Mouse (Mus musculus): ENCODE data around the gene Trmt61a. TPM values are rescaled to one million over a fixed set of nuclear protein-coding genes. Genes with fewer than 3 reads are reported as not detected.

Gene Trmt61a
- polyA plus RNA-seq, 1 experiment from 2014 or later: 15.1 TPM

DNA sequence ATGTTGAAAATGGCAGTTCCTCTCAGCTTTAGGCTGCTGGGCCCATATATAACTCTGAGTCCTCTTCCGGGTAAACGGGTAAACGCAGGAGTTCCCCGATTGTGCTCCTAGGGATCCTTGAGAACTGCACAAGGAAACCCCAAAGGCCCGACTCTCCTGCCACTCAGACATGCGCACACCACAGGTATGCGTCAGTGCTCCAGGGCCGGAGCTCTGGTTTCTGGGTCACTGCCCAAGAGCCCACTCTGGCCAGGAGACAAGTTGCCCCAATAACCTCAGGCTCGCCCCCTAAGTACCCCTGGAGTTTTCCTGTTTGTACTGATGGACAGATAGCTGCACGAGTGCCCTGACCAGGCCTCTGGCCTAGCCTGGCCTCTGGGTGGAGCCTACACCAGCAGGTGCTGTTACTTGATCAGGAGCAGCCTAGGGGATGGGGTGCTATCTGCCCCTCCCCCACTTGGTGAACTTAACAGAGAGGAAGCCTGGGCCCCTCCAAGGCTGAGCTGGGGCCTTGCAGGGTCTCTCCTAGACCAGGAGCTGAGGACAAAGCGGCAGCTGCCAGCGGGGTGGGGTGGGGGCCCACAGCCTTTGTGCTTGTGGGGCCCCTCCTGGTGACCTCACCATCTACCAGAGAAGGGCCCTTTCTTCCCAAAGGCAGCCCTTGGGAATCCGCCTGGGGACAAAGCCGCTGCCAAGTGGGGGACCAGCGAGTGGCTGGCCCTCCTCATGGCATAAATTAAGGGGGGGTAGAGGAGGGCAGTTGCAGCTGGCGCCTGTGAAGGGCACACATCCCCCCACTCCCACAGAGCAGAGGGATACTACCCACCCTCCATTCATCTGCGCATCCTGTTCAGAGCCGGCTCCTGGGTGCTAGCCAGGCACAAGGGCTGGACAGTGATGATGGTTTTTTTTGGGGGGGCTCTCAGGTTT, 15.7 kb downstream of the Trmt61a start:
- H3K36me3 ChIP-seq: no peaks in the 10 kb centered on the region
- no peaks in the 10 kb centered on the region for H3K9me3 ChIP-seq
- peak overlapping the region; percentile 41 for H3K4me3 ChIP-seq
- peaks cover 94% of the 10 kb centered on the region for H3K4me1 ChIP-seq (replicated peaks)
- no peaks in the 10 kb centered on the region for H3K27me3 ChIP-seq (ENCODE audit: insufficient read depth, poor library complexity, severe bottlenecking)
- peak; percentile 90 for DNase-seq (ENCODE audit: low spot score)
- 11% methylated on average over 18 of the region's 18 CpGs for WGBS
- H3K27ac ChIP-seq: peak overlapping the region; percentile 98

DNA sequence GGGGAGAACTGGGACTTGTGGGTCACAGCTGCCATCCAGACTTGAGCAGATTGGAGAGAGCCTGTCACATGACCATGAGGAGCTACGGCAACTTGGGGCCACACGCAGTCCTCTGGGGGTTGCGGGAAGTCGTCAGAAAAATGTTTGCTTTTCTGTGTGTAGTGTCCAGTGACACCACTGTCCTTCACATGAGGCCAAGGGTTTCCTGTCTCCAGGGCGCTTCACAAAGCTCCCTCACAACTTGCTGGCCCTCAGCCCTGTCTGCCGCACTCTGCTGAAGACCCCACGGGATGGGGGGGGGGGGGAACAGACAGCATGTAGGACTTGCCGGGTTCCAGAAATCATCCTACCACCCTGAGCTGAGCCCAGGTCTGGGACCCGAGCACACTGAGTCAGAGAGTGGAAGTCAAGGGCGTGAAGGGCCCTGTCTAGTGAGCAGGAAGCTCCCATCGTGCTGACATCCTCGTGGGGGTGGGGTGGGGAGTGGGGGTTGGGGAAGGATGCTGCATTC, 16.4 kb downstream of the Trmt61a start:
- 3% methylated on average over 12 of the region's 12 CpGs for WGBS
- peaks cover 89% of the 10 kb centered on the region for H3K4me1 ChIP-seq (replicated peaks)
- no peaks in the 10 kb centered on the region for H3K27me3 ChIP-seq (ENCODE audit: insufficient read depth, poor library complexity, severe bottlenecking)
- peak overlapping the region; percentile 41 for H3K4me3 ChIP-seq
- H3K36me3 ChIP-seq: no peaks in the 10 kb centered on the region
- H3K27ac ChIP-seq: peak overlapping the region; percentile 98
- no peaks in the 10 kb centered on the region for H3K9me3 ChIP-seq
- DNase-seq (ENCODE audit: low spot score): no peak

GRCm38 (mm10) chr12:111694880-111695804, 17.2 kb downstream of the Trmt61a start:
- Histone ChIP-seq H3K27ac (peak overlapping the region; percentile 98), H3K27me3 (ENCODE audit: insufficient read depth, poor library complexity, severe bottlenecking) (no peaks in the 10 kb centered on the region), H3K9me3 (no peaks in the 10 kb centered on the region), H3K4me3 (peak overlapping the region; percentile 41), H3K36me3 (no peaks in the 10 kb centered on the region), H3K4me1 (replicated peaks) (peaks cover 87% of the 10 kb centered on the region)
- peak; percentile 77 for DNase-seq (ENCODE audit: low spot score)
- 37% methylated on average over 13 of the region's 13 CpGs for WGBS

DNA sequence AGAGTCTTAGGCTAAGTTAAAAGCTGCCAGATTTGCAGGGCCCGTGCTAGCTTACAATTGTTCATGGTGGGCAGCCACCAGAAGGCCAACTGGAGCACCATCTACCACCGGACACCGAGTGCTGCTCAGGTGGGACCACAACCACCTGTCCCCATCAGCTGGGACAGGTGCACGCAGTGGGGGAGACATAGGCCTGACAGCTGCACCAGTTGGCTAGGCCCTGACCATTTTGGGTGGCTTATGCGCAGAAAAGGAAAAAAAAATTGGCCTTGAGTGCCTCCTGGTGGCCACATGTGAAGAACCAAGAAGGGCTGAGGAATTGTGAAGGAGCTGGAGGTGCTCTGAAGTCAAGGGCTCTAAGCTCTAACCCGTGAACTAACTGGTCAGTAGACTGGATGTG, 18.3 kb downstream of the Trmt61a start:
- WGBS: 24% methylated on average over 6 of the region's 6 CpGs
- H3K27me3 ChIP-seq (ENCODE audit: insufficient read depth, poor library complexity, severe bottlenecking): no peaks in the 10 kb centered on the region
- H3K9me3 ChIP-seq: no peaks in the 10 kb centered on the region
- peaks cover 85% of the 10 kb centered on the region for H3K4me1 ChIP-seq (replicated peaks)
- peak overlapping the region; percentile 98 for H3K27ac ChIP-seq
- H3K36me3 ChIP-seq: no peaks in the 10 kb centered on the region
- DNase-seq (ENCODE audit: low spot score): peak; percentile 84
- H3K4me3 ChIP-seq: no peak overlapping the region; the same call in 1 of the 2 replicates

DNA sequence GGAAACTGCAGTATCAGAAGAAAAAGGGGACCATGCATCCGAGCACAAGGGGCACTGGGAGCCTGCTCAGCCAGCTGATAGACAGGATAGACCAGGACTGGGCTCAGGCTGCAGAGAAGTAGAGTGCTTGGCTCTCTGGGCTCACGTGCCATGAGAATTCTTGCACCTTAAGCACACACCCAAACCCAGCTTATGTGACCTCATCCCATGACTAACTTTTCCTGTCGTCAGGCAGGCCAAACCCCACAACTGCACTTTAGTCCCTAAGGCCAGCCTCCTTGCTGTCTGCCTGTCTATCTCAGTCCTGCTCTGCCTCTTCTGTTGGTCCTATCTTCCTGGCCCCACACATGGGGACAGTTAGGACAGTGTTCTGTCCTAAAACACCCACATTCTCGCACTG, 19.8 kb downstream of the Trmt61a start:
- Histone ChIP-seq H3K27me3 (ENCODE audit: insufficient read depth, poor library complexity, severe bottlenecking) (no peaks in the 10 kb centered on the region), H3K9me3 (no peaks in the 10 kb centered on the region), H3K4me3 (no peak overlapping the region), H3K36me3 (no peaks in the 10 kb centered on the region), H3K4me1 (replicated peaks) (peaks cover 70% of the 10 kb centered on the region), H3K27ac (peak overlapping the region; percentile 71)
- WGBS: 72% methylated on average over 4 of the region's 4 CpGs
- DNase-seq (ENCODE audit: low spot score): no peak

DNA sequence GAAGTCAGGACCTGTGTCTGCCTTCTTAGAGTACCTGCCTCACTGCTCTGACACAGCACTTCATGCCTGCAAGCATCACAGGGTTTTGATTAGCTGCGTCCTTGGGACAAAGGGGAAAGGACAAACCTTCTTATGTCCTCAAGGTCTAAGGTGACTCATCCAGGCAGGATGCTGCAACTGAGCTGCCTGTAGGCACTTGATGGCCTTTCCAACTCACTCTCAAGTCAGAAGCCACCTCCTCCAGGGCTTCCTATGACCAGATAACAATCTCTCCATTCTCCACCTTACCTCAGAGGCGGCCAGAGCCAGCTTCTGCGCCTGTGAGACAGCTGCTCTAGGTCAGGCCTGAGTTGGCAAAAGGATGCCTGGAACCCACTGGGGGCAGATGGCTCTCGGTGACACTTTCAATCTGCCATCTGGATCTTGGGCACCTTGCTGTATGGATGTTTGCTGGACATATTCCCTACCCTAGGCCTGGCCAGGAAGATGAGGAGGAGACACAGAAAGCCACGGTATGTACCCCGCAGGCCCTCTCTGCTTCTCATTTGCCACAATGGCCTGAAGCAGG, 20.5 kb downstream of the Trmt61a start:
- H3K4me1 ChIP-seq (replicated peaks): peaks cover 63% of the 10 kb centered on the region
- peak overlapping the region; percentile 71 for H3K27ac ChIP-seq
- no peaks in the 10 kb centered on the region for H3K9me3 ChIP-seq
- 82% methylated on average over 6 of the region's 6 CpGs for WGBS
- no peaks in the 10 kb centered on the region for H3K27me3 ChIP-seq (ENCODE audit: insufficient read depth, poor library complexity, severe bottlenecking)
- DNase-seq (ENCODE audit: low spot score): no peak
- no peak overlapping the region for H3K4me3 ChIP-seq
- no peaks in the 10 kb centered on the region for H3K36me3 ChIP-seq

GRCm38 (mm10) chr12:111699542-111699941, 21.6 kb downstream of the Trmt61a start:
- no peak for DNase-seq (ENCODE audit: low spot score)
- 88% methylated on average over 4 of the region's 4 CpGs for WGBS
- no peaks in the 10 kb centered on the region for H3K36me3 ChIP-seq
- H3K4me3 ChIP-seq: no peak overlapping the region
- peak overlapping the region; percentile 9 for H3K27ac ChIP-seq
- peaks cover 55% of the 10 kb centered on the region for H3K4me1 ChIP-seq (replicated peaks)
- H3K27me3 ChIP-seq (ENCODE audit: insufficient read depth, poor library complexity, severe bottlenecking): no peaks in the 10 kb centered on the region
- no peaks in the 10 kb centered on the region for H3K9me3 ChIP-seq

DNA sequence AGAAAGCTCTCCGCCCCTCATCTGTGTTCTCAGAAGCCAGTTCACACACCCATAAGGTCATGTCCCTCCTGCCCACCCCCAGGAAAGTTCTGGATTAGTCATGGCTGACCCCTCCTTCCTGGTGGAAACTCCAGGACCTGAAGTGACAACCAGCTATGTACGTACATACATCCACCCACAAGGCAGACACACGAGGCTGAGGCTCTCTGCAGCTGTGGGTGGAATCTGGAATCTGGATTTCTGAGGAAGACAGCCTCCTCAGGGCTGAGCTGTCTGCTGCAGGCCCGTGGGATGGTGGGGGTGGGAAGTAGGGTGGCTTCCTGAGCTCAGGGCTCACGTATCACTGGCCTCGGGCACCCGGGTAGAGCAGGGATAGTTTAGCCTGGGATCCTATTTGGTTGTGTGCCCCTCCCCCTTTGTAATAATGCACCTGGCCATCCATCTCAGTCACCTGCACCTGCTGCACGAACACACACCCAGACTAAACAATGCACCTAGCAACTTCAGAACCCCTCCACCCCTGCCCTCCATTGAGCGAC, 23.1 kb downstream of the Trmt61a start:
- no peak for DNase-seq (ENCODE audit: low spot score)
- Histone ChIP-seq H3K27me3 (ENCODE audit: insufficient read depth, poor library complexity, severe bottlenecking) (no peaks in the 10 kb centered on the region), H3K4me3 (no peak overlapping the region), H3K27ac (peak overlapping the region; percentile 54; the same call in 1 of the 2 replicates), H3K36me3 (peaks cover 2% of the 10 kb centered on the region), H3K4me1 (replicated peaks) (peaks cover 53% of the 10 kb centered on the region), H3K9me3 (no peaks in the 10 kb centered on the region)
- 68% methylated on average over 9 of the region's 9 CpGs for WGBS

DNA sequence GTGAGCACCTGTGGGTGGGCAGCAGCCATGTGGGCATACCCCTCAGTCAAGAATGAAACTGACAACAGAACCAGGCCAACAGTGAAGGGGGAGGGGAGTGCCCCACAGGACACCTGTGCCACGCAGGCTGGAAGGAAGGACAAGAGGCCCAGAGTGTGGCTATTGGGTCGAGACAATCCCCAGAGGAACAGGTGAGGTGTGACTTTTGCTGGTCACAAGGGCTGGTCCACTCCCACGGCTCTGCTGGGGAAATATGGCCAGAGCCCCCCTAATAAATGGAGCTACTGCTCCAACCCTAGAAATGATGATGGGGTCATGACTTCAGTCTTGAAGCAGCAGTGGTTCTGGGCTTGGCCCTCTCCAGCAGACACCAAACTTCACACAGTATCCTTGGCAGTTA, 25.4 kb downstream of the Trmt61a start:
- DNase-seq (ENCODE audit: low spot score): no peak
- H3K4me3 ChIP-seq: no peak overlapping the region
- WGBS: 91% methylated on average over 3 of the region's 3 CpGs
- H3K9me3 ChIP-seq: no peaks in the 10 kb centered on the region
- no peak overlapping the region for H3K27ac ChIP-seq
- H3K36me3 ChIP-seq: peaks cover 23% of the 10 kb centered on the region
- peaks cover 36% of the 10 kb centered on the region for H3K4me1 ChIP-seq (replicated peaks)
- H3K27me3 ChIP-seq (ENCODE audit: insufficient read depth, poor library complexity, severe bottlenecking): no peaks in the 10 kb centered on the region

- H3K4me3 ChIP-seq: no peak overlapping the region
- no peaks in the 10 kb centered on the region for H3K9me3 ChIP-seq
- H3K4me1 ChIP-seq (replicated peaks): peaks cover 30% of the 10 kb centered on the region
- H3K36me3 ChIP-seq: peaks cover 36% of the 10 kb centered on the region
- 63% methylated on average over 9 of the region's 9 CpGs for WGBS
- 0 out of 2 replicates have a peak overlapping the region, but pooled peaks have one; percentile 23 for H3K27ac ChIP-seq
- no peak for DNase-seq (ENCODE audit: low spot score)
- H3K27me3 ChIP-seq (ENCODE audit: insufficient read depth, poor library complexity, severe bottlenecking): no peaks in the 10 kb centered on the region
Observed at GRCm38 (mm10) chr12:111704609-111705008, 26.7 kb downstream of the Trmt61a start.

GRCm38 (mm10) chr12:111705186-111705973, 27.5 kb downstream of the Trmt61a start:
- no peak for DNase-seq (ENCODE audit: low spot score)
- H3K4me3 ChIP-seq: no peak overlapping the region
- no peaks in the 10 kb centered on the region for H3K27me3 ChIP-seq (ENCODE audit: insufficient read depth, poor library complexity, severe bottlenecking)
- peaks cover 22% of the 10 kb centered on the region for H3K4me1 ChIP-seq (replicated peaks)
- 78% methylated on average over 15 of the region's 15 CpGs for WGBS
- peaks cover 43% of the 10 kb centered on the region for H3K36me3 ChIP-seq
- no peaks in the 10 kb centered on the region for H3K9me3 ChIP-seq
- H3K27ac ChIP-seq: peak overlapping the region; percentile 4; the same call in 1 of the 2 replicates
